Comparison of ENCODE assay signal across 34 mouse cellular contexts in genomic region chr3:108887618-108887975, GRCm38 (mm10). TPM values are rescaled to one million over a fixed set of nuclear protein-coding genes. Genes with fewer than 3 reads are reported as not detected.
"Had no signal": no experiment of that assay in that cellular context is flagged by ENCODE, and none has a peak within 500 bp of the region (broad histone marks: within the 10 kb centered on the region; RNA-seq: fewer than 3 reads in every experiment).

No protein-coding gene starts in this region.

- H3K4me1 ChIP-seq: limb, embryonic 10.5 days had no signal

- H3K9ac ChIP-seq: forebrain, postnatal 0 days; heart, embryonic 12.5 days; hindbrain, embryonic 13.5 days; hindbrain, embryonic 15.5 days; limb, embryonic 12.5 days; liver, embryonic 13.5 days; liver, embryonic 15.5 days had no signal

- H3K27me3 ChIP-seq: heart, embryonic 12.5 days; hindbrain, embryonic 13.5 days; hindbrain, embryonic 15.5 days; limb, embryonic 12.5 days; liver, embryonic 13.5 days; liver, embryonic 15.5 days had no signal

- H3K9me3 ChIP-seq: heart, embryonic 12.5 days; hindbrain, embryonic 13.5 days; hindbrain, embryonic 15.5 days; limb, embryonic 10.5 days; limb, embryonic 12.5 days; liver, embryonic 13.5 days; liver, embryonic 15.5 days had no signal

- DNase-seq: forebrain, postnatal 0 days; gastrocnemius, postnatal 14 days; gastrocnemius, postnatal 36 days; heart, adult 18-20 months; heart, postnatal 14 days; heart, postnatal 36 days; kidney, adult 18-20 months; kidney, adult 8-10 months; kidney, postnatal 10 days; kidney, postnatal 25 days; kidney, postnatal 4 days; liver; liver, embryonic 13.5 days had no signal

- ATAC-seq: forebrain, postnatal 0 days; inflammation-experienced regulatory T-cells, adult 6 months had no signal

- H3K4me3 ChIP-seq: heart, embryonic 12.5 days; hindbrain, embryonic 13.5 days; hindbrain, embryonic 15.5 days; layer of hippocampus, adult 2 months; left cerebral cortex, adult 2 months; limb, embryonic 10.5 days; limb, embryonic 12.5 days; liver, embryonic 13.5 days; liver, embryonic 15.5 days had no signal

- H3K27ac ChIP-seq: hindbrain, embryonic 13.5 days; hindbrain, embryonic 15.5 days; layer of hippocampus, adult 2 months; left cerebral cortex, adult 2 months; limb, embryonic 10.5 days; limb, embryonic 12.5 days; liver, embryonic 13.5 days; liver, embryonic 15.5 days had no signal

- H3K4me2 ChIP-seq: heart, embryonic 12.5 days; hindbrain, embryonic 13.5 days; hindbrain, embryonic 15.5 days; limb, embryonic 12.5 days; liver, embryonic 11.5 days; liver, embryonic 13.5 days; liver, embryonic 15.5 days had no signal

- H3K36me3 ChIP-seq: heart, embryonic 12.5 days; hindbrain, embryonic 13.5 days; hindbrain, embryonic 15.5 days; limb, embryonic 10.5 days; limb, embryonic 12.5 days; liver, embryonic 13.5 days; liver, embryonic 15.5 days had no signal

RNA-seq across cellular contexts. Expression of gene Fndc7, which starts 2.2 kb away (rescaled TPM):
- total RNA-seq: gastrocnemius, adult 18-20 months; gastrocnemius, adult 8-10 months; hematopoietic stem cell, adult 5-6 weeks; left cerebral cortex, postnatal 36 days had no signal
- polyA plus RNA-seq: forebrain, postnatal 0 days; kidney, embryonic 14.5 days; kidney, embryonic 16.5 days; limb, embryonic 10.5 days; liver, embryonic 11.5 days had no signal

RNA-seq across cellular contexts. Expression of gene Henmt1, which starts 52.1 kb away (rescaled TPM):
- total RNA-seq: gastrocnemius, adult 18-20 months; gastrocnemius, adult 8-10 months; gastrocnemius, postnatal 14 days; gastrocnemius, postnatal 36 days; heart, adult 18-20 months; heart, postnatal 14 days; heart, postnatal 36 days had no signal
- polyA plus RNA-seq: heart, embryonic 14.5 days; liver, embryonic 15.5 days had no signal

RNA-seq across cellular contexts. Expression of gene Gm9857, which starts 52.6 kb away (rescaled TPM):
- total RNA-seq: forebrain, postnatal 0 days; gastrocnemius, adult 18-20 months; gastrocnemius, adult 8-10 months; gastrocnemius, postnatal 14 days; gastrocnemius, postnatal 36 days; heart, adult 18-20 months; heart, postnatal 14 days; heart, postnatal 36 days; hematopoietic stem cell, adult 5-6 weeks; layer of hippocampus, adult 2 months; layer of hippocampus, postnatal 10 days; layer of hippocampus, postnatal 25 days; left cerebral cortex, adult 2 months; left cerebral cortex, postnatal 14 days; left cerebral cortex, postnatal 36 days had no signal
- polyA plus RNA-seq: forebrain, postnatal 0 days; heart, embryonic 12.5 days; heart, embryonic 14.5 days; heart, embryonic 16.5 days; hindbrain, embryonic 13.5 days; hindbrain, embryonic 15.5 days; inflammation-experienced regulatory T-cells, adult 6 months; kidney, embryonic 14.5 days; kidney, embryonic 16.5 days; limb, embryonic 10.5 days; limb, embryonic 12.5 days; liver, embryonic 11.5 days; liver, embryonic 13.5 days; liver, embryonic 15.5 days had no signal
